Mouse (Mus musculus) lung, postnatal 25 days (tissue): ENCODE measurements around the gene Hlcs.
"Not testable (repeated sequence)": the region's sequence is repeated elsewhere in the genome, so short reads cannot be mapped to it uniquely, and the experiment has no call there.

Experiments
- DNase-seq: peaks from one replicate; pipeline ENCODE4 v3.0.0; 2022; ENCODE audit warnings: low spot score

Gene Hlcs

GRCm38 (mm10) chr16:94313229-94314030, at the start of gene Hlcs:
Hlcs (minus strand) TSS chr16:94313571.
- peak; percentile 97 for DNase-seq

GRCm38 (mm10) chr16:94362174-94362873, 49.0 kb upstream of the Hlcs start:
- DNase-seq = peak; percentile 15

GRCm38 (mm10) chr16:94360578-94361350, 47.4 kb upstream of the Hlcs start:
- no peak for DNase-seq

- DNase-seq = no peak
Observed at GRCm38 (mm10) chr16:94358091-94358490, 44.7 kb upstream of the Hlcs start.

- DNase-seq = no peak
Observed at GRCm38 (mm10) chr16:94356776-94357494, 43.6 kb upstream of the Hlcs start.

- DNase-seq = no peak
Observed at GRCm38 (mm10) chr16:94356046-94356445, 42.7 kb upstream of the Hlcs start.

GRCm38 (mm10) chr16:94354450-94354849, 41.1 kb upstream of the Hlcs start:
- peak; percentile 26 for DNase-seq

GRCm38 (mm10) chr16:94350287-94350677, 36.9 kb upstream of the Hlcs start:
- DNase-seq = no peak

- DNase-seq = no peak
Observed at GRCm38 (mm10) chr16:94349588-94350286, 36.4 kb upstream of the Hlcs start.

- DNase-seq = no peak
Observed at GRCm38 (mm10) chr16:94348779-94349178, 35.4 kb upstream of the Hlcs start.

GRCm38 (mm10) chr16:94347080-94347731, 33.8 kb upstream of the Hlcs start:
- DNase-seq = peak; percentile 31

- DNase-seq = no peak
Observed at GRCm38 (mm10) chr16:94345733-94346132, 32.4 kb upstream of the Hlcs start.

- DNase-seq = not testable (repeated sequence)
Observed at GRCm38 (mm10) chr16:94339164-94340160, 26.1 kb upstream of the Hlcs start.

- DNase-seq = no peak
Observed at GRCm38 (mm10) chr16:94335656-94336055, 22.3 kb upstream of the Hlcs start.

GRCm38 (mm10) chr16:94331886-94332252, 18.5 kb upstream of the Hlcs start:
- DNase-seq = peak; percentile 72

GRCm38 (mm10) chr16:94331233-94331885, 18.0 kb upstream of the Hlcs start:
- DNase-seq = no peak

GRCm38 (mm10) chr16:94330429-94330828, 17.1 kb upstream of the Hlcs start:
- DNase-seq = no peak

- no peak for DNase-seq
Observed at GRCm38 (mm10) chr16:94328881-94329867, 15.8 kb upstream of the Hlcs start.
